Mouse (Mus musculus) heart, embryonic 16.5 days (tissue): Measurements from ENCODE around the gene Olfr50. TPM values are rescaled to one million over a fixed set of nuclear protein-coding genes. Genes with fewer than 3 reads are reported as not detected.

Experiments used
- ATAC-seq: fragments of 200-750 bp; cut with Nextera tagmentation; replicated peaks from 2 replicates; pipeline ENCODE4 v1.8.0; 2017; ENCODE audit warnings: moderate number of reproducible peaks; ENCODE audit not compliant: insufficient read depth, low FRiP score; ENCODE audit errors: extremely low read depth
- H3K27ac ChIP-seq: fragments of 300-500 bp; sonication (generic); 2 replicates; pipeline ENCODE4 v1.5.1; 2014; ENCODE audit warnings: mild to moderate bottlenecking, low read length, control low read depth, moderate library complexity
- H3K27me3 ChIP-seq: fragments of 300-500 bp; sonication (generic); 2 replicates; pipeline ENCODE4 v1.6.1; 2014; ENCODE audit warnings: low read length, mixed read lengths; ENCODE audit not compliant: control insufficient read depth, insufficient read depth
- H3K36me3 ChIP-seq: fragments of 300-500 bp; sonication (generic); 2 replicates; pipeline ENCODE4 v1.6.1; 2014; ENCODE audit not compliant: control insufficient read depth, insufficient read depth
- H3K4me1 ChIP-seq: fragments of 300-500 bp; sonication (generic); 2 replicates; pipeline ENCODE4 v1.6.1; 2014; ENCODE audit warnings: low read length, mixed read lengths; ENCODE audit not compliant: control insufficient read depth, insufficient read depth
- H3K4me2 ChIP-seq: fragments of 300-500 bp; sonication (generic); 2 replicates; pipeline ENCODE4 v1.6.1; 2014; ENCODE audit warnings: low read depth, mild to moderate bottlenecking, control low read depth, low read length
- H3K4me3 ChIP-seq: fragments of 300-500 bp; sonication (generic); 2 replicates; pipeline ENCODE4 v1.5.1; 2014; ENCODE audit warnings: mild to moderate bottlenecking, control low read depth, low read length
- H3K9ac ChIP-seq: fragments of 300-500 bp; sonication (generic); 2 replicates; pipeline ENCODE4 v1.6.1; 2014; ENCODE audit warnings: low read length, control low read depth
- H3K9me3 ChIP-seq: fragments of 300-500 bp; sonication (generic); replicated peaks from 2 replicates; pipeline ENCODE4 v1.6.1; 2016; ENCODE audit warnings: low read length; ENCODE audit not compliant: control insufficient read depth
- WGBS: fragments of 180-500 bp; shearing (Covaris S2); extraction: QIAGEN DNeasy Blood & Tissue Kit; methylation state at CpG from one replicate; pipeline ENCODE4 v1.1.7; 2014; 5-methylcytosine and 5-hydroxymethylcytosine counted together
- polyA plus RNA-seq: library from polyadenylated mRNA; unstranded; fragments of >200 nt; fragmentation: Nextera tagmentation; extraction: Ambion mirVana; gene quantifications from 2 replicates; pipeline ENCODE4 v1.2.1, GENCODE M21; 2015

The Olfr50 gene
- not detected in 2 replicates for polyA plus RNA-seq

DNA sequence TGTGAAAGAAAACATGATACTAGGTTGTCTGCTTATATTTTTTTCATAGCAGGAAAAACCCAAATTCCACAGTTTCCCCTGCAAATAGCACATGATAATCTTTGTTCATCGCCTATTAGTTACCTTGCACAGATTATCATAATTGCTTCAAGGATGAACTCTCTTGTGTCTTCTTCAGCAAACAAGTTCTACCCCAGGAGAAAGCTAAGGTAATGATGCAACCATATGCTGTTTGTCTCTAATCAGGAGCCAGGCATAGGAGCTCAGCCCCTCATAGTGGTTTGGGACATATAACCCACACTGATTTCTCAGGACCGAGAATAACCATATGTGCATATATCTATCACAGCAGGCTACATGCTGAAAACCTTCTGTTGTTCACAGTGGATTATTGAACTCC lies at the start of gene Olfr50:
Olfr50 (plus strand) TSS at position 301 of the 400 bp plus-strand sequence.
- Histone ChIP-seq H3K4me2 (no peak within 1 kb of the TSS), H3K27me3 (no peaks in the 10 kb centered on the region), H3K9ac (no peak within 1 kb of the TSS), H3K4me1 (no peaks in the 10 kb centered on the region), H3K4me3 (no peak within 1 kb of the TSS), H3K36me3 (no peaks in the 10 kb centered on the region), H3K27ac (no peak within 1 kb of the TSS), H3K9me3 (peaks cover 5% of the 10 kb centered on the region; the same call in 1 of the 2 replicates)
- no peak for ATAC-seq
- 76% methylated on average over 2 of the region's 2 CpGs for WGBS

- Histone ChIP-seq H3K27ac (no peak within 1 kb of the TSS), H3K4me1 (no peaks in the 10 kb centered on the region), H3K9ac (no peak within 1 kb of the TSS), H3K36me3 (no peaks in the 10 kb centered on the region), H3K27me3 (no peaks in the 10 kb centered on the region), H3K4me2 (no peak within 1 kb of the TSS), H3K9me3 (peaks cover 5% of the 10 kb centered on the region; the same call in 1 of the 2 replicates), H3K4me3 (no peak within 1 kb of the TSS)
- ATAC-seq = no peak
- 52% methylated on average over 2 of the region's 2 CpGs for WGBS
These were observed 6.4 kb upstream of the Olfr50 start, which contains the start of gene Olfr348 for GRCm38 (mm10) chr2:36783976-36784375. Olfr348 (plus strand) TSS chr2:36784276.

DNA sequence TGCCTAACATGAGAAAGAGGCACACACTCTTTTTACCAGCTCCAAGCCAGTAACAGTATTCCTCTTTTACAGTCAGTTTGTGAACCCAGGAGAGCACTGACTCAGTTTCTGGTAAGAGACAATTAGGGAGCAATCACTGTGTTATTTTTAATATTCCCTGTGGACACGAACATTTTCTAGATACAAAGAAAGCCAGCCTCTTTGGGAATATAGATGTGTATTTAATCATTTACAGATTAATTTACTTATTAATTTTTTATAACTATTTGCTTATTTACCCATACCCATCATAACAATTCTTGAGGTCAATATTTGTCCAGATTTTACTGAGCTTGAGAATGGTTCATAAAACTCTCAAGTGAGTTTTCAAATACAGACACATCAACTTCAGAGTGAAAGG lies 26.6 kb downstream of the Olfr50 start, which contains the start of gene Olfr3:
Olfr3 (minus strand) TSS at position 101 of the 400 bp plus-strand sequence.
- Histone ChIP-seq H3K4me1 (no peaks in the 10 kb centered on the region), H3K9me3 (peaks cover 7% of the 10 kb centered on the region), H3K36me3 (no peaks in the 10 kb centered on the region), H3K27ac (no peak within 1 kb of the TSS), H3K4me2 (no peak within 1 kb of the TSS), H3K9ac (no peak within 1 kb of the TSS), H3K4me3 (no peak within 1 kb of the TSS), H3K27me3 (no peaks in the 10 kb centered on the region)
- no peak for ATAC-seq
- WGBS = 60% methylated on average over 1 of the region's 1 CpGs

GRCm38 (mm10) chr2:36846010-36846409 lies 55.7 kb downstream of the Olfr50 start, which contains the start of gene Olfr350:
Olfr350 (plus strand) TSS chr2:36846310.
- H3K36me3 ChIP-seq = no peaks in the 10 kb centered on the region
- no peak within 1 kb of the TSS for H3K9ac ChIP-seq
- H3K27ac ChIP-seq = no peak within 1 kb of the TSS
- no peak within 1 kb of the TSS for H3K4me2 ChIP-seq
- H3K9me3 ChIP-seq = peaks cover 9% of the 10 kb centered on the region
- H3K27me3 ChIP-seq = no peaks in the 10 kb centered on the region
- no peak within 1 kb of the TSS for H3K4me3 ChIP-seq
- no peak for ATAC-seq
- H3K4me1 ChIP-seq = no peaks in the 10 kb centered on the region
- 69% methylated on average over 1 of the region's 1 CpGs for WGBS

Other genes with a start within 250 kb of the Olfr50 start
- not detected in 2 replicates for gene Olfr344, start 223.9 kb upstream of the Olfr50 start, polyA plus RNA-seq
- gene Olfr345, start 150.5 kb upstream of the Olfr50 start, polyA plus RNA-seq = not detected in 2 replicates
- not detected in 2 replicates for gene Olfr346, start 104.8 kb upstream of the Olfr50 start, polyA plus RNA-seq
- gene Olfr347, start 58.6 kb upstream of the Olfr50 start, polyA plus RNA-seq = not detected in 2 replicates
- gene Olfr348, start 6.3 kb upstream of the Olfr50 start, polyA plus RNA-seq = not detected in 2 replicates
- gene Olfr3, start 26.5 kb downstream of the Olfr50 start, polyA plus RNA-seq = not detected in 2 replicates
- not detected in 2 replicates for gene Olfr350, start 55.8 kb downstream of the Olfr50 start, polyA plus RNA-seq
- gene Olfr351, start 72.1 kb downstream of the Olfr50 start, polyA plus RNA-seq = not detected in 2 replicates
- gene Olfr352, start 77.9 kb downstream of the Olfr50 start, polyA plus RNA-seq = not detected in 2 replicates
- gene Olfr353, start 102.4 kb downstream of the Olfr50 start, polyA plus RNA-seq = not detected in 2 replicates
- gene Olfr354, start 115.1 kb downstream of the Olfr50 start, polyA plus RNA-seq = not detected in 2 replicates
- not detected in 2 replicates for gene Olfr355, start 138.4 kb downstream of the Olfr50 start, polyA plus RNA-seq
- gene Olfr356, start 146.6 kb downstream of the Olfr50 start, polyA plus RNA-seq = not detected in 2 replicates
- not detected in 2 replicates for gene Olfr357, start 203.3 kb downstream of the Olfr50 start, polyA plus RNA-seq
- not detected in 2 replicates for gene Olfr358, start 218.8 kb downstream of the Olfr50 start, polyA plus RNA-seq